Mouse (Mus musculus): ENCODE measurements around the gene Timm8a1. TPM values are rescaled to one million over a fixed set of nuclear protein-coding genes. Genes with fewer than 3 reads are reported as not detected.
"Not testable (repeated sequence)": the region's sequence is repeated elsewhere in the genome, so short reads cannot be mapped to it uniquely, and the experiment has no call there.

Gene Timm8a1
- total and polyA plus RNA-seq, 2 experiments = 3.6 to 39.0 TPM

DNA sequence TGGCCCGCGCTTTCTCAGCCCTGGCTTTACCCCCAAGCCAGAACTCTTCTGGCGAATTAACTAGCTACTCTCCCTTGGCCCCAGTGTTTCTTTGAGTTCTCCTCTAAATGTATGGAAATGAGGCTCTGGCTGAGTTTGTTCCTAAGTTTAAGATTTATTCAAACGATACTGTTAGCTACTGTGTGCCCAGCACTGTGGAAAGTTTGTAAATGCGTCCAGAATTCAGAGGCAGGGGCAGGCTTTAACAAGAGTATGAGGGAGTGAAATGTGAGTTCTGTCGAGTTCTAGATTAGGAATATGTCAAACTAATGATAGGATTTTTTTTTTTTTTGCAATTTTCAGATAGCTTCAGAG is 267 bp upstream of the Timm8a1 start:
- peaks cover 1% of the 10 kb centered on the region; the same call in 1 of the 2 replicates for H3K36me3 ChIP-seq (ENCODE audit: control insufficient read depth, insufficient read depth, low read length)
- peak overlapping the region; percentile 99; the same call in 1 of the 2 replicates for H3K4me3 ChIP-seq (ENCODE audit: insufficient read depth, low read depth, low read length)
- H3K9ac ChIP-seq (ENCODE audit: low read depth, low read length) = no peak overlapping the region
- H3K27ac ChIP-seq (replicated peaks; ENCODE audit: insufficient read depth, low read depth, low read length) = no peak overlapping the region
- TF ChIP-seq CTCF (IDR thresholded peaks at IDR 0.05; ENCODE audit: low read depth, low read length) (no peak), POLR2A (IDR thresholded peaks at IDR 0.05; ENCODE audit: extremely low read depth, insufficient read depth, low read length) (no peak)
- H3K4me1 ChIP-seq (ENCODE audit: control insufficient read depth, insufficient read depth, low read length) = peaks cover 2% of the 10 kb centered on the region; the same call in 1 of the 2 replicates
- H3K27me3 ChIP-seq (ENCODE audit: control insufficient read depth, insufficient read depth, low read length) = no peaks in the 10 kb centered on the region
- no peak for DNase-seq (ENCODE audit: extremely low read depth, low read depth, low spot score)
- no peaks in the 10 kb centered on the region for H3K79me2 ChIP-seq (ENCODE audit: control insufficient read depth, insufficient read depth, low read length)
- under 1% methylated on average over 6 of the region's 6 CpGs for whole genome bisulfite sequencing

DNA sequence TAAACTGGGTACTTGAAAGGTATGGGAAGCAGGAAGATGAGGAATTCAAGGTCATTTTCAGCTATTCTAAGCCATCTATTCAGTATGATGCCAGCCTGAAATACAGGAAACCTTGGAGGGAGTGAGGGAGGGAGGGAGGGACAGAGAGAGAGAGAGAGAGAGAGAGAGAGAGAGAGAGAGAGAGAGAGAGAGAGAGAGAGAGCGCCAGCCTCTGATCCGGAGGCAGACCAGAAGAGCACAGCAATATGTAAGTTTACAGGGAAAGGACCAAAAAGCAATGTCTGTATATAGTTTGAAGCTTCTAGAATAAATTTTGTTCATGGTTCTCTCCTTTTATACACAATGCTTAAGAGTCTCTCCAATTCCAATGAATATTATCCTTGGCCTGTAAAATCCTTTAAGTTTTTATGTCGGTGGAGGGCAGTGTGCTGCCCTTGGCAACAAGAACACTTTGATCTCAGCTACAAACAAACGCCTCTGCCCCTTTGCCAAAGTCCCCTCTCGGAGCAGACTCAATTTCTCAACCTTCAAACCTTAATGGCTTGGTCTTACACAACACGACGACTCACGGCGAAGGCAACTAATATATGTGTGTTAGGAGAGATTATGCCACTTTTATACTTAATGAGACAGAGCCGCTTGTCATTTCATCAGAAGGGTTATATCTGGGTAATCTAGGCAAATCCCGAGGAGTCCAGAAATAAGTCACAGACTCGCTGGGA is 1.1 kb downstream of the Timm8a1 start:
- WGBS = 2% methylated on average over 11 of the region's 12 CpGs
- H3K4me1 ChIP-seq (ENCODE audit: control insufficient read depth, insufficient read depth, low read length) = peaks cover 2% of the 10 kb centered on the region; the same call in 1 of the 2 replicates
- peak; percentile 80 for DNase-seq (ENCODE audit: extremely low read depth, low read depth, low spot score)
- H3K27me3 ChIP-seq (ENCODE audit: control insufficient read depth, insufficient read depth, low read length) = no peaks in the 10 kb centered on the region
- H3K36me3 ChIP-seq (ENCODE audit: control insufficient read depth, insufficient read depth, low read length) = peaks cover 2% of the 10 kb centered on the region; the same call in 1 of the 2 replicates
- no peak for TF ChIP-seq POLR2A (IDR thresholded peaks at IDR 0.05; ENCODE audit: extremely low read depth, insufficient read depth, low read length)
- TF ChIP-seq CTCF (IDR thresholded peaks at IDR 0.05; ENCODE audit: low read depth, low read length) = no peak
- no peaks in the 10 kb centered on the region for H3K79me2 ChIP-seq (ENCODE audit: control insufficient read depth, insufficient read depth, low read length)
- peak overlapping the region; percentile 99 for H3K4me3 ChIP-seq (ENCODE audit: insufficient read depth, low read depth, low read length)
- H3K9ac ChIP-seq (ENCODE audit: low read depth, low read length) = peak overlapping the region; percentile 95
- H3K27ac ChIP-seq (replicated peaks; ENCODE audit: insufficient read depth, low read depth, low read length) = peak overlapping the region; percentile 99

DNA sequence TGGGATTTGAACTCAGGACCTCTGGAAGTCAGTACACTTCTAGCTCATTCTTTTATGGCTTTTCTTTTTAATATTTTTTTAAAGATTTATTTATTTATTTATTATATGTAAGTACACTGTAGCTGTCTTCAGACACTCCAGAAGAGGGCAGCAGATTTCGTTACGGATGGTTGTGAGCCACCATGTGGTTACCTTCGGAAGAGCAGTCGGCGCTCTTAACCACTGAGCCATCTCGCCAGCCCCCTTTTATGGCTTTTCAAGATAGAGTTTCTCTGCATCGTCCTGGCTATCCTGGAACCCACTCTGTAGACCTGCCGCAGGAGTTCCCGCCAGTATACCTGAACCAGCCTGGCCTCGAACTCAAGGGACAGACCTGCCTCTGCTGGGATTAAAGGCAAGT is 1.9 kb downstream of the Timm8a1 start:
- H3K79me2 ChIP-seq (ENCODE audit: control insufficient read depth, insufficient read depth, low read length); H3K9ac ChIP-seq (ENCODE audit: low read depth, low read length); H3K36me3 ChIP-seq (ENCODE audit: control insufficient read depth, insufficient read depth, low read length); H3K27me3 ChIP-seq (ENCODE audit: control insufficient read depth, insufficient read depth, low read length); H3K4me1 ChIP-seq (ENCODE audit: control insufficient read depth, insufficient read depth, low read length); H3K27ac ChIP-seq (replicated peaks; ENCODE audit: insufficient read depth, low read depth, low read length); DNase-seq (ENCODE audit: extremely low read depth, low read depth, low spot score); H3K4me3 ChIP-seq (ENCODE audit: insufficient read depth, low read depth, low read length): not testable (repeated sequence)
- WGBS = 74% methylated on average over 10 of the region's 10 CpGs

DNA sequence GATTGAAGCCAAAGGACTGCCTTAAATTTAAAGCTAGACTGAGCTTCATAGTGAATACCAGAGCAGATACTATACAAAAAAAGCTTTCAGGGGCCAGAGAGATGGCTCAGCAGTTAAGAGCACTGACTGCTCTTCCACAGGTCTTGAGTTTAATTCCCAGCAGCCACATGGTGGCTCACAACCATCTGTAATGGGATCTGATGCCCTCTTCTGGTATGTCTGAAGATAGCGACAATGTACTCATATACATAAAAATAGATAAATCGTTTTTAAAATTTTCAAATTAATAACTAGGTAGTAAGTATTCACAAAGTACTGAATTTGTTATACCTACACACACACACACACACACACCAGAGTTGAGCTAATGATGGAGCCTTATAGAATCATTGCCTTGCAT is 8.3 kb downstream of the Timm8a1 start:
- DNase-seq (ENCODE audit: extremely low read depth, low read depth, low spot score) = no peak
- Histone ChIP-seq H3K4me3 (ENCODE audit: insufficient read depth, low read depth, low read length) (no peak overlapping the region), H3K4me1 (ENCODE audit: control insufficient read depth, insufficient read depth, low read length) (no peaks in the 10 kb centered on the region), H3K27ac (replicated peaks; ENCODE audit: insufficient read depth, low read depth, low read length) (no peak overlapping the region), H3K27me3 (ENCODE audit: control insufficient read depth, insufficient read depth, low read length) (no peaks in the 10 kb centered on the region), H3K36me3 (ENCODE audit: control insufficient read depth, insufficient read depth, low read length) (peaks cover 2% of the 10 kb centered on the region; the same call in 1 of the 2 replicates), H3K79me2 (ENCODE audit: control insufficient read depth, insufficient read depth, low read length) (no peaks in the 10 kb centered on the region), H3K9ac (ENCODE audit: low read depth, low read length) (no peak overlapping the region)
- 83% methylated on average over 2 of the region's 2 CpGs for WGBS
- no peak for TF ChIP-seq CTCF (IDR thresholded peaks at IDR 0.05; ENCODE audit: low read depth, low read length)
- no peak for TF ChIP-seq POLR2A (IDR thresholded peaks at IDR 0.05; ENCODE audit: extremely low read depth, insufficient read depth, low read length)

- Histone ChIP-seq H3K36me3 (ENCODE audit: control insufficient read depth, insufficient read depth, low read length) (no peaks in the 10 kb centered on the region), H3K79me2 (ENCODE audit: control insufficient read depth, insufficient read depth, low read length) (no peaks in the 10 kb centered on the region), H3K27ac (replicated peaks; ENCODE audit: insufficient read depth, low read depth, low read length) (no peak overlapping the region), H3K4me1 (ENCODE audit: control insufficient read depth, insufficient read depth, low read length) (no peaks in the 10 kb centered on the region), H3K27me3 (ENCODE audit: control insufficient read depth, insufficient read depth, low read length) (no peaks in the 10 kb centered on the region), H3K4me3 (ENCODE audit: insufficient read depth, low read depth, low read length) (no peak overlapping the region), H3K9ac (ENCODE audit: low read depth, low read length) (no peak overlapping the region)
- no peak for DNase-seq (ENCODE audit: extremely low read depth, low read depth, low spot score)
- 82% methylated on average over 4 of the region's 4 CpGs for WGBS
- TF ChIP-seq POLR2A (IDR thresholded peaks at IDR 0.05; ENCODE audit: extremely low read depth, insufficient read depth, low read length) = no peak
- TF ChIP-seq CTCF (IDR thresholded peaks at IDR 0.05; ENCODE audit: low read depth, low read length) = no peak
Measured at GRCm38 (mm10) chrX:134525260-134525659, 16.4 kb downstream of the Timm8a1 start.

DNA sequence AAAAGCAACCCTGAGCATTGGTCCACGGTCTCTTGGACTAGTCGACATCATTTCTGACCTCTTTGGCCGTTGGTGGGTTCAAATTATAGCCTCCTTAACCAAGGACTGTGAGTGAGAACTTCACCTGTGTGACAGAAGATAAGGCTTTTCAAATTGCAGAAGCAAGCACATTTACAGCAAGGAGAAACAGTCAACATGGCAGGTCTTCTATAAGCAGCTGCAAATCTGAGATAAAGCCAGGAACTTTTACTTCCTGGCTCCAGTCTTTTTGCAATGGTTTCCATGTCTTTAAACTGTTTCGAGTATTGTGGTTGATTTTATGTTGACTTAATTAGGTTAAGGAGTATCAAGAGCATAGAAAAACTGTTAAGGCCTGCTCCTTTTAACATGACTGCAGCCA is 17.9 kb downstream of the Timm8a1 start:
- H3K27me3 ChIP-seq (ENCODE audit: control insufficient read depth, insufficient read depth, low read length) = no peaks in the 10 kb centered on the region
- TF ChIP-seq CTCF (IDR thresholded peaks at IDR 0.05; ENCODE audit: low read depth, low read length) (no peak), POLR2A (IDR thresholded peaks at IDR 0.05; ENCODE audit: extremely low read depth, insufficient read depth, low read length) (no peak)
- DNase-seq (ENCODE audit: extremely low read depth, low read depth, low spot score) = no peak
- H3K79me2 ChIP-seq (ENCODE audit: control insufficient read depth, insufficient read depth, low read length) = no peaks in the 10 kb centered on the region
- H3K9ac ChIP-seq (ENCODE audit: low read depth, low read length) = no peak overlapping the region
- no peaks in the 10 kb centered on the region for H3K36me3 ChIP-seq (ENCODE audit: control insufficient read depth, insufficient read depth, low read length)
- WGBS = 69% methylated on average over 4 of the region's 4 CpGs
- no peak overlapping the region for H3K27ac ChIP-seq (replicated peaks; ENCODE audit: insufficient read depth, low read depth, low read length)
- H3K4me1 ChIP-seq (ENCODE audit: control insufficient read depth, insufficient read depth, low read length) = no peaks in the 10 kb centered on the region
- H3K4me3 ChIP-seq (ENCODE audit: insufficient read depth, low read depth, low read length) = no peak overlapping the region
